Comparison of ENCODE assay signal across 9 mouse cellular contexts in the genomic region with DNA sequence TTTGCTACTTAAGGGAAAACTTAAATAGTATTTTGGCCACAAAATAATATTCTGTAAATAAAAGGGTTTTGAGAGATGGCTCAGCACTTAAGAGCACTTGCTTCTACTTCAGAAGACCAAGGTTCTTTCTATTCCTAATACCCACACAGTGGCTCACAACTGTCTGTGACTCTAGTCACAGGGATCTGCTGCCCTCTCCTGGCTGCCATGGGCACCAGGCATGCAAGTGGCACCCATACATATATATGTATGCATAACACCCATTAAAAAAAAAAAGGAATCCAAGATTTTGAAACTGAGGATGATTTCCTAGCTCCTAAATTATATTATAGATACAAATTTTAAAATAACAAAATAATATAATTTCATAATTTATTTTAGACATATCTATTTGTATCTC. TPM values are rescaled to one million over a fixed set of nuclear protein-coding genes. Genes with fewer than 3 reads are reported as not detected.
DNase-seq lines count a peak whose midpoint lies in the region; ATAC-seq and TF ChIP-seq lines count a peak whose summit lies in the region.
"Had no signal": no experiment of that assay in that cellular context is flagged by ENCODE, and none has a peak within 500 bp of the region (broad histone marks: within the 10 kb centered on the region; RNA-seq: fewer than 3 reads in every experiment).

No protein-coding gene starts in this region.

- peak; percentile 55 for TF ChIP-seq CTCF in ES-Bruce4 (IDR thresholded peaks at IDR 0.05; ENCODE audit: low read depth, low read length)
- TF ChIP-seq CTCF in bone marrow, adult 2 months (IDR thresholded peaks at IDR 0.05; ENCODE audit: control insufficient read depth, insufficient read depth, low read length) = peak; percentile 75

- peak; percentile 74 for ATAC-seq in inflammation-experienced regulatory T-cells, adult 6 months
- peak; percentile 78; the same call in 1 of the 2 replicates for ATAC-seq in midbrain, embryonic 13.5 days
- no peak for ATAC-seq in monocyte, adult 5-6 weeks (replicated peaks; ENCODE audit: insufficient number of reproducible peaks, low FRiP score, low TSS enrichment, poor library complexity, severe bottlenecking)

- H3K9ac ChIP-seq in ES-Bruce4 (ENCODE audit: low read depth, poor library complexity, severe bottlenecking) = no peak overlapping the region
- H3K9ac ChIP-seq in midbrain, embryonic 13.5 days (replicated peaks) = no peak overlapping the region

- H3K27me3 ChIP-seq in ES-Bruce4 (ENCODE audit: control insufficient read depth, insufficient read depth, low read length, poor library complexity, severe bottlenecking) = no peaks in the 10 kb centered on the region
- H3K27me3 ChIP-seq in midbrain, embryonic 13.5 days = no peaks in the 10 kb centered on the region

- no peaks in the 10 kb centered on the region for H3K4me1 ChIP-seq in ES-Bruce4 (ENCODE audit: control insufficient read depth, insufficient read depth, low read length)
- no peaks in the 10 kb centered on the region for H3K4me1 ChIP-seq in bone marrow, adult 2 months (ENCODE audit: control insufficient read depth, insufficient read depth, low read length)
- no peaks in the 10 kb centered on the region for H3K4me1 ChIP-seq in midbrain, embryonic 13.5 days (replicated peaks)

- H3K36me3 ChIP-seq in ES-Bruce4 (ENCODE audit: control insufficient read depth, insufficient read depth, low read length, poor library complexity, severe bottlenecking) = peaks cover 7% of the 10 kb centered on the region
- H3K36me3 ChIP-seq in midbrain, embryonic 13.5 days = peaks cover 57% of the 10 kb centered on the region

- DNase-seq in kidney, postnatal 14 days = peak; percentile 27
- DNase-seq in kidney, adult 9 months = no peak
- DNase-seq in cerebellum, adult 8-10 months = no peak

- H3K4me3 ChIP-seq in ES-Bruce4 (ENCODE audit: low read depth, low read length) = no peak overlapping the region
- no peak overlapping the region for H3K4me3 ChIP-seq in bone marrow, adult 2 months (replicated peaks; ENCODE audit: control insufficient read depth, low read depth, low read length)
- no peak overlapping the region for H3K4me3 ChIP-seq in midbrain, embryonic 13.5 days (replicated peaks)
- H3K4me3 ChIP-seq: erythroblast, embryonic 14.5 days had no signal

- no peak for TF ChIP-seq POLR2A in ES-Bruce4 (IDR thresholded peaks at IDR 0.05; ENCODE audit: insufficient read depth, low read length)
- TF ChIP-seq POLR2A in bone marrow, adult 2 months (IDR thresholded peaks at IDR 0.05; ENCODE audit: borderline replicate concordance, control insufficient read depth, low read depth, low read length) = no peak

- TF ChIP-seq EP300 in ES-Bruce4 (IDR thresholded peaks at IDR 0.05; ENCODE audit: insufficient read depth, low read depth, low read length) = no peak

- H3K9me3 ChIP-seq in ES-Bruce4 (replicated peaks; ENCODE audit: control insufficient read depth, insufficient read depth, low read length, poor library complexity, severe bottlenecking) = no peaks in the 10 kb centered on the region
- no peaks in the 10 kb centered on the region for H3K9me3 ChIP-seq in midbrain, embryonic 13.5 days

- H3K4me2 ChIP-seq in midbrain, embryonic 13.5 days (replicated peaks) = no peak overlapping the region

- H3K27ac ChIP-seq in ES-Bruce4 (ENCODE audit: insufficient read depth, low read length) = no peak overlapping the region
- no peak overlapping the region for H3K27ac ChIP-seq in bone marrow, adult 2 months (ENCODE audit: control insufficient read depth, insufficient read depth, low read depth, low read length, poor library complexity)
- no peak overlapping the region for H3K27ac ChIP-seq in midbrain, embryonic 13.5 days

RNA-seq across cellular contexts. Expression of a gene that starts 10.8 kb away (rescaled TPM):
- polyA plus RNA-seq in ES-Bruce4 (2011; ENCODE audit: insufficient read depth, insufficient read length, low read depth, missing spikeins) = 7.4 and 9.6 TPM in 2 replicates
- polyA plus RNA-seq in bone marrow, adult 2 months (2011; ENCODE audit: insufficient read depth, insufficient read length, low replicate concordance, missing spikeins) = 6.7 and 22.4 TPM in 2 replicates
- polyA plus RNA-seq in inflammation-experienced regulatory T-cells, adult 6 months (2017; shearing (Covaris generic)) = 10 to 100 TPM in 2 of 3 experiments, 1 to 10 TPM in 1; 8.8 to 16.5 (median 15.6) TPM
- 3.4 and 3.8 TPM in 2 replicates for polyA plus RNA-seq in midbrain, embryonic 13.5 days (2015; fragmentation: Nextera tagmentation; extraction: Ambion mirVana)
- 19.9 to 58.0 TPM (median 36.9 TPM) in 3 replicates for total RNA-seq in monocyte, adult 5-6 weeks (2017)

RNA-seq across cellular contexts. Expression of a gene that starts 11.3 kb away (rescaled TPM):
- 105 and 113 TPM in 2 replicates for polyA plus RNA-seq in ES-Bruce4 (2011; ENCODE audit: insufficient read depth, insufficient read length, low read depth, missing spikeins)
- polyA plus RNA-seq in bone marrow, adult 2 months (2011; ENCODE audit: insufficient read depth, insufficient read length, low replicate concordance, missing spikeins) = 63.9 and 71.1 TPM in 2 replicates
- polyA plus RNA-seq in inflammation-experienced regulatory T-cells, adult 6 months (2017; shearing (Covaris generic)) = 100 to 1,000 TPM; 134 to 173 (median 140) TPM
- polyA plus RNA-seq in midbrain, embryonic 13.5 days (2015; fragmentation: Nextera tagmentation; extraction: Ambion mirVana) = 196 and 215 TPM in 2 replicates
- total RNA-seq in monocyte, adult 5-6 weeks (2017) = 86.1 to 133 TPM (median 114 TPM) in 3 replicates

RNA-seq across cellular contexts. Expression of a gene that starts 36.1 kb away (rescaled TPM):
- not detected in 2 replicates for polyA plus RNA-seq in ES-Bruce4 (2011; ENCODE audit: insufficient read depth, insufficient read length, low read depth, missing spikeins)
- polyA plus RNA-seq in bone marrow, adult 2 months (2011; ENCODE audit: insufficient read depth, insufficient read length, low replicate concordance, missing spikeins) = 0.50 TPM in 1 of 2 replicates, not detected in the other
- not detected for polyA plus RNA-seq in inflammation-experienced regulatory T-cells, adult 6 months (2017; shearing (Covaris generic))
- polyA plus RNA-seq in midbrain, embryonic 13.5 days (2015; fragmentation: Nextera tagmentation; extraction: Ambion mirVana) = not detected in 2 replicates
- total RNA-seq in monocyte, adult 5-6 weeks (2017) = not detected in 3 replicates
- polyA plus RNA-seq: erythroblast, embryonic 14.5 days had no signal
